Mouse (Mus musculus) neutrophil, adult 5-6 weeks (primary cell): Measurements from ENCODE around the gene Malrd1. TPM values are rescaled to one million over a fixed set of nuclear protein-coding genes. Genes with fewer than 3 reads are reported as not detected.
"Not testable (repeated sequence)": the region's sequence is repeated elsewhere in the genome, so short reads cannot be mapped to it uniquely, and the experiment has no call there.

Experiments
- ATAC-seq: fragments of 151-379, 151-347 bp; 2 replicates; pipeline ENCODE4 v1.8.0; 2017; ENCODE audit warnings: mild to moderate bottlenecking, moderate TSS enrichment; ENCODE audit not compliant: insufficient number of reproducible peaks, poor library complexity, low FRiP score, severe bottlenecking; ENCODE audit errors: extremely low read depth
- total RNA-seq: library from RNA; stranded (forward); fragments of 200-1000 nt; gene quantifications from 2 replicates; pipeline ENCODE4 v1.2.3, GENCODE M21; 2017

Gene Malrd1
- total RNA-seq, 1 experiment from 2014 or later: not detected

- ATAC-seq: not testable (repeated sequence)
These were observed 490.8 kb downstream of the Malrd1 start for GRCm38 (mm10) chr2:16017046-16017445.

GRCm38 (mm10) chr2:16017719-16018118 lies 491.4 kb downstream of the Malrd1 start:
- not testable (repeated sequence) for ATAC-seq

GRCm38 (mm10) chr2:16029752-16030151 lies 503.5 kb downstream of the Malrd1 start:
- ATAC-seq: no peak

- no peak for ATAC-seq
These were observed 505.3 kb downstream of the Malrd1 start for GRCm38 (mm10) chr2:16031559-16031958.

- no peak for ATAC-seq
These were observed 506.5 kb downstream of the Malrd1 start for GRCm38 (mm10) chr2:16032804-16033203.

- ATAC-seq: no peak
These were observed 584.4 kb downstream of the Malrd1 start for GRCm38 (mm10) chr2:16110696-16111095.

- ATAC-seq: no peak
These were observed 587.1 kb downstream of the Malrd1 start for GRCm38 (mm10) chr2:16113333-16113732.

GRCm38 (mm10) chr2:16147999-16148398 lies 621.7 kb downstream of the Malrd1 start:
- ATAC-seq: no peak

GRCm38 (mm10) chr2:16152623-16153022 lies 626.3 kb downstream of the Malrd1 start:
- ATAC-seq: no peak

GRCm38 (mm10) chr2:16163246-16163989 lies 637.1 kb downstream of the Malrd1 start:
- ATAC-seq: no peak

GRCm38 (mm10) chr2:16168611-16169010 lies 642.3 kb downstream of the Malrd1 start:
- no peak for ATAC-seq

- no peak for ATAC-seq
These were observed 645.8 kb downstream of the Malrd1 start for GRCm38 (mm10) chr2:16172086-16172485.

- no peak for ATAC-seq
These were observed 647.1 kb downstream of the Malrd1 start for GRCm38 (mm10) chr2:16173355-16173754.

- no peak for ATAC-seq
These were observed 655.9 kb downstream of the Malrd1 start for GRCm38 (mm10) chr2:16182140-16182539.

GRCm38 (mm10) chr2:16183158-16183557 lies 656.9 kb downstream of the Malrd1 start:
- ATAC-seq: no peak

GRCm38 (mm10) chr2:16210016-16210415 lies 683.7 kb downstream of the Malrd1 start:
- ATAC-seq: no peak

GRCm38 (mm10) chr2:16212752-16213151 lies 686.5 kb downstream of the Malrd1 start:
- no peak for ATAC-seq

- ATAC-seq: no peak
These were observed 687.8 kb downstream of the Malrd1 start for GRCm38 (mm10) chr2:16214111-16214510.

- ATAC-seq: no peak
These were observed 702.0 kb downstream of the Malrd1 start for GRCm38 (mm10) chr2:16228187-16228832.

- ATAC-seq: no peak
These were observed 714.6 kb downstream of the Malrd1 start for GRCm38 (mm10) chr2:16240861-16241260.
